Mouse (Mus musculus) neural tube, embryonic 10.5 days (tissue): ENCODE results near the gene Nkain4.
A peak's percentile ranks its signal among the peaks of the same experiment; 100 is the strongest.

Experiments
- DNase-seq: peaks from one replicate; pipeline ENCODE4 v3.0.0-alpha.2; 2017; ENCODE audit warnings: low spot score; ENCODE audit errors: extremely low spot score

Nkain4 gene

DNA sequence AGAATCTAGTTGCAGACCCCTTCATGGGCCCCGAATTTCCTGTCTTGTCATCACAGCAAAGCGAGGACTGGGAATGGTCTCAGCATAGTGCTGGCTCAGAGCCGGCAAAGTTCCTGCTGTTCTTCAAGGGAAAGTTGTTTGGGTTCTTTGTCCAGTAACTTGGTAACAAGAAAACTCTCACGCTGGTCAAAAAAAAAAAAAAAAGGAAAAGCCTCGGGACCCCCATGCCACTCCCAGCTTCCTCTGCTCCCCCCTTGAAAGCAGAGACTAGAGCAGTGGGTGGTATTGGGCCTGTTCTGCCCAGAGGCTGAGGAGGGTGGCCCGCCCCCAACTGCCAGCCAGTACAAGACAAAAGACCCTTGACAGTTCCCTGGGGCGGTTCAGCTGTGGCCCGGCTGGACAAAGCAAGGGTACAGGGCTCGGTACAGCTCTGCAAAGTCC lies 1.7 kb downstream of the Nkain4 start:
- no peak for DNase-seq

DNA sequence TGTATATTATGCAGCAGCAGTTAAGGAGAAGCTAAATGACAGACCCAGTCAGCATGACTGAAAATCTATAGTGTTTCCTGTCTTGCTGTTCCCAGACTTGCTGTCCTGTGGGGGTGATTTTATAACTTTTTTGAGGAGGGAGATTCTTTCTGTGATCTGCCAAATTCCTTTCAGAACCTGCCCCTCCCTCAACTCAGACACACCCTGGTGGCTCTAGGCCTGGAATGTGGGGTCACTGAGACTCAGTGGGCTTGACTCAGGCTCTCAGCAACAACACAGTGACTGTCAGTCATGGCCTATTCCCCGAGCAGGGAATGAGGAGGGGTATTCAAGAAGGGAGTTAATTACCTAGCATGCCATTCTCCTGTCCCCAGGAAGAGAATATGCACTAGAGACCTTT lies 4.6 kb downstream of the Nkain4 start:
- no peak for DNase-seq

DNA sequence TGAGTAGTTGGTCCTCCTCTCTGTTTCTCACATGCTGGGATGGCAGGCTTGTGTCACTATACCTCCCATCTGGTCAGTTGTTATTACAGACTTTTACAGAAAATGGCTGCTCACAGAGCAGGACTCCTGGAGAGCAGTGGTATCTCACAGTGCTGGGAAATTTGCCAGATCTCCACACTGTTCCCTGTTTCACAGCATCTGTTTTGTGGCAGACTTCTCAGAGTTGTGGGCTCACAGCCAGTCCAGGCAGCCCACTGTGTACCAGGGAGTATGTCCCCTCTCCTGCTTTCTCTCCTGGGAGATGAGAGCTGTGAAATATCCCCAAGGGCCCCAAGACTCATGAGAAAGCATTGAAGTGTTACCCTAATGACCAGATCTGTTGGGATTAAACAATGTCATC lies 12.6 kb downstream of the Nkain4 start:
- no peak for DNase-seq

DNA sequence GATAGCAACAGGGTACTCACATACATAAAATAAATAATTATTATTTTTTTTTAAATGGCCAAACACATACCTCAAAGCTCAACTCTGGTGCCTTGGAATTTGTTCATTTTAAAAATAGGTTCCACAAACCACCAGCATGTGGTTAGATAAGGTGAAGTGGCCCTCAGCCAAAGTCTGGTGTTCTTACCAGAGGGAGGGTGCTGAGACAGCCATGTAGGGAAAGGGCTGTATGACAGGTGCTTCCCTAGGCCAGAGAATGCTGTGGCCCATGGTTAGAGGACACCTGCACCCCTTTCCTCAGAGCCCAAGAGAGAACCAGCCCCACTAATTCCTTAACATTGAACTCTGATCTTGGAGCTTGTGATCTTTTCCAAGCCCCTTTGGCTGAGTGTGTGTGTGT lies 14.3 kb downstream of the Nkain4 start:
- no peak for DNase-seq

DNA sequence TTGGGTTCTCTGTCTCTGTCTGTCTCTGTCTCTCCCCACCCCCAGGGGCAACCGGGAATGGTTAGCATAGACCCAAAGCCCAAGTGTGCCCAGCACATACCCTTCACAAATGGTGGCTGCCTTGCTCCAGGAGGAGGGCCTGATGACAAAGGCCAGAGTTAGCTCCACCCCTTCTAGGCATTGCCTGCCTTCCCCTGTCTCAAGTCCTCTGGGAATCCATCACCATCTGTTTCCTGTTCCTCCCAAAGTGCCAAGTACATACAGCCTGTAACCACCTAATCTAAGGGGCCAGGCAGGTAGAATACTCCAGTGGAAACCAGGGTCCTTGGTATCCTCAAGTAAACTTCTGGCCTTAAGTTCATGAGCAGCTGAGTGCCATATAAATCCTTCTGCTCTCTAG lies 22.1 kb downstream of the Nkain4 start:
- no peak for DNase-seq

DNA sequence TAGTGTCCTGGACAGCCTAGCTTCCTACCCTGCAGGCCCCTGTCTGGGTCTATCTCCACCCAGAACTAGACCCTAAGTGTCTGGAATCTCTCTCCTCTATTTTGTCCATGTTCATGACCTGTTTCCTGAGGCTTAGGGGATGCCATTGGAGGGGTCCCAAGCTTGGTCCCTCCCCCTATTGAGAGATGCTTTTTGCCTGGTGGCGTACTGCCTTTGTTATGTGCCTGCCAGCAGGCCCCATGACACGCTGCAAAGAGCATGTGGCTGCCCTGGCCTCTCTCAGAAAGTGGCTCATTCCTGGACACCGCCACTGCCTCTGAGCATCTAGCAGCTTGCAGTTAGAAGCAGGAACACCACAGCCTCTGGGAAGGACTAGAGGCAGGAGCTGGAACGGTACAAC lies 25.8 kb downstream of the Nkain4 start, which contains the start of gene Birc7:
Gene Birc7 (plus strand): TSS at position 301 of the 400 bp plus-strand sequence.
- no peak for DNase-seq

DNA sequence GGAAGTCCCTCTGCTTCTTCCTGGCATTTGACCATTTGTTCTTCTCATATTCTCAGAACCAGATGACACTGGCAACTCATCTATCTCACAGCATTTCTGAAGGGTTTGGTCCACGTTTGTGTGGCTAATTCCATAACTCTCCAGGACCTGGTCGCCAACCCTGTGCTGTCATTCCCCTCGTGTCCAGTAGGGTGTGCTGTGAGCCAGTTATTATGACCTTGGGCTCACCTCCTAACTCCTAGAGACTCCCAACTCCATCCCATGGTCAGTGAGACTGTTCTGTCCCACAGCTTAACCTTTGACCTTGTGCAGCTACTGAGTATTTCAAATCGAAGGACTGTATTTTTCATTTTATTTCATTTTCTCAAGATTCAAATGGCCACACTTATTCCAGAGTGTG lies 29.3 kb downstream of the Nkain4 start:
- DNase-seq, result peak; percentile 84

DNA sequence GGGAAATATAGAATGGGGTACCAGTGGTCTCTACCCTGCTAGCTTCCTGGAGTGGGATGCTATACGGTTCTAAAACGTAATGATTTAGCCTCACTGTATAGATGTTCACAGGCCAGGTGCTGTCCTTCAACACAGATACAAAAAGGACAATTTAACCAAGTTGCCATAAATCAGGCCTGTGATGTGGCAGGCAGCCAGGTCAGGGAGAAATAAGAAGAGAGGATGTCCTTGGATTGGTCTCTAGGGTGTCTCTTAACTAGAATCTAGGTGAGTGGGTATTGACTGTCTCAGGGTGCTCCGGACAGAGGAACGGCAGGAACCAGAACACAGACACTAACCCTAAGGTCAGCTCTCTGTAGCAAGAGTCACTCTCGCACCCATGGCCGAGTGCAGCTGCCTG lies 31.8 kb downstream of the Nkain4 start:
- DNase-seq, result no peak

DNA sequence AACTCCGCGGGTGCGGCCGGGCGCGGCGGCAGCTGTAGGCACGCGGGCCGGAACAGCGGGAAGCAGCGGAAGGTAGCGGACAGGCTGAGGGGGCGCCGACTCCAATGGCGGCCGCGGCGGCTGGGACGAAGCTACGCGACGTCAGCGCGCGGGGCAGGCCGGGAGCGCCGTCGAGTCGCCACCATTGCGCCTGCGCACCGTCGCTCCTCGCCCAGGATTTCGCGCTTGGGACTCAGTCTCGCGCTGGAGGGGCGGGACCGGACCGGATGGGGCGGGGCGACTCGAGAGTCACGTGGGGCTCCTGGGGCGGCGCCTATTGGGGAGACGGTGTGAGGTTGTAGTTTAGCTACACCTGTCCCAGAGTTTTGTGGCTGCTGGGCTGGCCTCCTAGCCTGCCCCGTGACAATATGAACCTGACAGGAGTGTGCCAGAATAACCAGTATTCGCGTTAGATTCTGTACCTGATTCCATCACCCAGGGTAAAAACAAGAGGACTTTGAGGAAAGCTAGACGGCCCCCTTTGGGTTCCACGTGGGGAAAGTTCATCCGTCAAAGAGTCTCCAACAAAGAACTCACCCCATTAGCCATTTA lies 33.6 kb downstream of the Nkain4 start, which contains the start of gene Ythdf1:
Gene Ythdf1 (minus strand): TSS at position 140 of the 591 bp plus-strand sequence.
- peak; percentile 99 for DNase-seq

DNA sequence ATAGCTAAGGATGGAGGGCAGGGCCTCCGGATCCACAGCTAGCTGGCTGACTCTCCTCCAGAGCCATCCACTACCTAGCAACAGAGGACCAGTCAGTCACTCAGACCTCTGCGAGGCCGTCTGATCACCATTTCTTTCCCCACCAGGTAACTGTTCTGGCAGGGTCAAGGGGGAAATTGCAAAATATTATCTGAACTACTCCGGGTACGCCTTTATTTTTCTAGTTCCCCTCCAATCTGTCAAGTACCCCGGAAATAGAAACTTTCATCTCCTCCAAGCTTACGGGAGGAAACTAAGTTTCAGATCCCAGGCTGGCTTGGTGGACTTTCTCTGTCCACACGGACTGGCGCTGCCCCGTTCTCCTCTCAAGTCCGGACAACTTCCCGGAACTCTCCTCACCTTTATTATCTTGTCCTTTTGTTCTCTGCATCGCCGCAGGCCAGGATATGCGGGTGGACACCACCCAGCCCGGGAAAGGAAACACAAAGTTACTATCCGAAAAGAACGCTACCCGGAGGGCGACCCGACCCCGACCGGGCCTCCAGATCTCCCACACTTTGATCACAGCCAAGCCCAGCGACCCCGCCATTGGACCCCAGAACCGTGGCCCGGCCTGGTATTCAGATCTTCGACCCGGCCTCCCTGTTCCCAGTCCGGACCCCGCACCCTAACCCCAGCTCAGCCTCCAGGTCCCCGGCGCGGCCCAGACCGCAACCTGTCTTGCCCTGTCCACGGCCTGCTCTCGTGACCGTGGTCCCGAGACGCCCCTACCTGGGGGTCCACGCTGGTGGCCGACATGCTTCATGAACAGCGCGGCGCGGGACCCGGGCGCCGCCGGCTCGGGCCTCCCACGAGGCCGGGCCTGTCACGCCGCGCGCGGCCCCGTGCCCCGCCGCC lies 34.3 kb downstream of the Nkain4 start:
- DNase-seq, result peak; percentile 20

DNA sequence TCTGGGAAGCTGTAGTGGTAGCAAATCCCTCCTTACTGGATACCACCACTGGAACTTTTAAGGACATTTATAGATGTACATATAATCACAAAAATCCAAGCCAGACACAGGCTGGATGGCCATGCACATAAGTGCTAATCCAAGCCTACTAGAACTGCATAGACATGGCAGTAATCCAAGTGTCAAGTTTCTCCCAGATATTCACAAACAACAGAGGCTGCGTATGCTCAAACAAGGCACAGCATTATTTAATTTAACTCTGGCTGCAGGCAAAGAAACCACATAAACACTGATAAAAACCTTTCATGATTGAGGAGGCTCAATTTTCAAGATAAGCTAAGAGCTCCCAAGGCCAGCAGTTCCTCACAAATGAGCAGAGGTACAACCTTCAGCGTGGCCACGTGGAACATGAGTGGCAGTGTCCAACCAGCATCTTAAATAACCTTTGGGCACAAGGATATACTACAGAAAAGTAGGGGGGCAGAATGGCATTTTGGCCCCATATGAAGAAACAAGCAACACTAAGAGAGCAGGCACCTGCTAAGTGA lies 38.5 kb downstream of the Nkain4 start:
- DNase-seq, result no peak

DNA sequence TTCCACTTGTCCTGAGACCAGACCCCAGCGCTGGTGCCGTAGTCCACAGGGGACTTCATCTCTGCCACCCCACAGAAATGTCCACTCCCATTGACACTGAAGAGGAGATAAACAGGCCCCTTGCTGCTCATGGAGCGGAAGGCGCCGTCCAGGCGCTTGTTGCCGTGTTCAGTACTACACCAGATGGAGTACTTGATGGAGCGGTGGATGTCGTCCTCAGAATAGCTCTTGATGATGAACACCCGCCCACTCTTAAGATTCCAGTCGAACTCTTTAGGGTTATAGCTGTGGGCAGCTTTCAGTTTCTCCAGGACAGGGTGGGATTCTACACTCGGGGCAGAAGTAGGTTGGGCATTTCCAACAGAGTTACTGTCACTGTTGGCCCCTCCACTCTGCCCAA lies 43.6 kb downstream of the Nkain4 start:
- no peak for DNase-seq

DNA sequence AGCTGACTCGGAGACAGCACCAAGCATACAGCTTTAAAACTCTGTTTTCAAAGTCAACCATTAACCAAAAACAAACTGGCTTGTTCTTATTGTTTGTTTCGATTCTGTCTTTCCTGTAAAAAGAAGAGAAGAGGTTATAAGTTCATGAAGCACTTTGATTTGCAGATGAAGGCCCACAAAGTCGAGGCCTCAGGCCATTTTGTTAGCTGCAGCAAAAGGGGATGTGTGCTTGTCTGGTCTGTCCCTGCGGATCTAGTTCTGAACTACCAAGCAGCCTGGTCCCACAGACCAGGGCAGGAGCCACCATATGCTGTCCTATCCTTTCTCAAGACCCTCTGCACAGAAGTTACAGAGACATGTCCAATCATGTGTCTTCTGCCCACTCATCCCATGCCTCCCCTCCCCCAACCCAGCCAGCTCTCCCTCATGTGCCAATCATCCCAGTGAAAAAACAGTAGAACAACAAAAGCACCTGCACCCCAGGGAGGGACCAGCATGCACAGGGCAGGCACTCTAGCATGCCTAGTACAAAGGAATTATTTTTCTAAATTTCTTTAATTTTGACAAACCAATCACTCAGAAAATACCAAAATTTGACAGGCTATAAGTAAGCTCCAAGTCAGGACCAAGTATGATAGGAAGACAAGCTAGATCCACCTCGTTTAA lies 48.8 kb downstream of the Nkain4 start:
- no peak for DNase-seq

DNA sequence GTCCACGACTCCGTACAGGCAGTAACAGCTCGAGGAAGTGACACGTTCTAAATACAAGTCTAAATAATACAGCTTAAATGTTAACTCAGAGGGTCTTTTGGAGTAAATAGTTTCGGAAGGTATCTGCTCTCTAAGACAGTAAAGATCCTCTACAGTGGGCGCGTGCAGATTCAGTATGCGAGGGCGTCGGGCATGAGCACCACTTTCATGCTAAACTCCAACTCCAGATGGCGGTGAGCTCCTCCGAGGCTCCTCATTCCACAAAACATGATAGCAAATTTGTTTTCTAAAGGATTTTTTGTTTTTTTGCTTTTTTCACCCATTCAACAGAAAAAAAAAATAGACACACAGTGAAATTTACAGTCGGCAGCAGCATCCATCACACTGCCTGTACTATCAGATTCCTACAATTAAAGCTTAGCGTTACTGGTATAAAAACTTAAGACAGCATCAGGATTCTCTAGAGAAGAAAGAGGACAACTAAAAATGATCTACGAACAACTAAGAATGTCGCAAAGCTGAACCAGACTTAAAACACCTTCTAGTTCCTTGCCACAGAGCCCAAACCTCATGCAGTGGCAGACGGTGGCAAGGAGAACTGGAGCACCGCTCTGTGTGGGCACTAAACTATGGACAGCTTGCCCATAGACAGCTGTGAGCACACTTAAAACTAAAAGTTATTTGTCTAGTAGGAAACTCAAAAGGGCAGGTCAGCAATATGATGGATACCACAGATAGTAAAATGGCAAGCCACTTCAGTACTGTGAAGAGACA lies 49.9 kb downstream of the Nkain4 start:
- DNase-seq, result no peak

DNA sequence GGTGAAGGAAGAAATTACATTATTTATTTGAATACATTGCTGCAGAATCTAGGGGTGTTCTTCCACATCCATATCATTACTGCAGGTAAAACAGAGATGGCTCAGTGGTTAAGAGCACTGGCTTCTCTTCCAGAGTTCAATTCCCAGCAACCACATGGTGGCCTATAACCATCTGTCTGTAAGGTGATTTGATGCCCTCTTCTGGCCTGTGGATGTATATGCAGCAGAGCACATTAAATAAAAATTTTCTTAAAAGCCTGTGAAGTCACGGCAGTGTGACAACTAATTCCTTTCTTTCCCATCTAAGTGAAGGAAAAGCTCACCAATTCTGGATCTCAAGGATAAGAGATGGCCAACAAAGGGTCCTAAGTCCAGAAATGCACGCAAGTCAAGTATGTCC lies 52.4 kb downstream of the Nkain4 start:
- no peak for DNase-seq

DNA sequence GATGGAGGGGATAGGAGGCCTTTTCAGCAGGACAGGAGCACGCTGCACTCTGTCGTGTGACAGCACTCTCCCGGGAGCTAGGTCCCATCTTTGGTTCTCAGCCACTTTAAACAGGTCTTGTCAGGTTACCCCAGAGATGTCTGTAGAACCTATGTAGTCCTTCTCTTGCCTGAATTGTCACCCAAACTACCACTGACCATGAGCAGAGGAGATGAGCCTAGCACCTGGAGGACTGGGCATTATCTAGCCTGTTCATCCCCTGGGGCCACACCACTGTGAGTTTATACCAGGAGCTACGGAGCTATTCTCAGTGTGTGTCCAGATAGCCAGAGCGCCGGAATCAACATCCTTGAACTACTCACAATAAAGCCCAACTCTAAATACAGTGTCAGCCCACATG lies 56.6 kb downstream of the Nkain4 start:
- no peak for DNase-seq

DNA sequence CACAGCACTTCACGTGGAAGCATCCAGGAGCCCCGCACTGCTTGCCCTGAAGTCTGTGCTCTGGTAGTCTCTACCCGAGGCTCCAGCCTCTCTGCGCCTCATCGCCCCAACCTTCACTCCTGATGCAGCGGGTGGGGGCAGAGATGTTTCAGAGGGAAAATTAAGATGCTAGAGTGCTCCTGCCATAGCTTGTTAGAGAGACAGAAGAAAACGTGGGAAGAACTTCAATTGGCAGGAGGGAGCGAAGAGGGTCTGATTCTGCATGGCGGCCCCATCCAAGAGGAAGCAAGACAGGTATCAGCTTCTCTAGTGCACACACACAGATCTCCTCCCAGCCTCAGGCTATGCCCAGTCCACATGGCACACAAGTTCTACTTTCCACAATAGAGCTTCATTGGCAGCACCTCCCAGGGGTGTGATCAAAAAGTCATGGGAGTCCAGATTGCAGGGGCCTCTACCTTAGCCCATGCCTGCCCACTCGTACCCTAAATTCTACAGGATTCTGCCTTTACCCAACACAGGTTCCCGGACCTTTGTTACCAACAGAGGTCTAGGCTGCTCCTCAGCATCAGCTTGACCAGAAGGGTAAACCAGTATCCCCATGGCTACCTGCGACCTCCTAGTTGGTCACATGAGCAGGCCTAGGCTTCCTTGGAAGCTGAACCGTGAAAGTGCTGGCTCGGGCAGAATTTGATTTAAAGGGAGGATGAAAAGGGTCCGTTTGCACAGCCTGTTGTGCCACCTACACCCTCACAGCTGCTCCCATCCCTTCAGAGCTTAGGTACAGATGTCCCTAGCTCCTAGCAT lies 57.5 kb downstream of the Nkain4 start:
- no peak for DNase-seq

DNA sequence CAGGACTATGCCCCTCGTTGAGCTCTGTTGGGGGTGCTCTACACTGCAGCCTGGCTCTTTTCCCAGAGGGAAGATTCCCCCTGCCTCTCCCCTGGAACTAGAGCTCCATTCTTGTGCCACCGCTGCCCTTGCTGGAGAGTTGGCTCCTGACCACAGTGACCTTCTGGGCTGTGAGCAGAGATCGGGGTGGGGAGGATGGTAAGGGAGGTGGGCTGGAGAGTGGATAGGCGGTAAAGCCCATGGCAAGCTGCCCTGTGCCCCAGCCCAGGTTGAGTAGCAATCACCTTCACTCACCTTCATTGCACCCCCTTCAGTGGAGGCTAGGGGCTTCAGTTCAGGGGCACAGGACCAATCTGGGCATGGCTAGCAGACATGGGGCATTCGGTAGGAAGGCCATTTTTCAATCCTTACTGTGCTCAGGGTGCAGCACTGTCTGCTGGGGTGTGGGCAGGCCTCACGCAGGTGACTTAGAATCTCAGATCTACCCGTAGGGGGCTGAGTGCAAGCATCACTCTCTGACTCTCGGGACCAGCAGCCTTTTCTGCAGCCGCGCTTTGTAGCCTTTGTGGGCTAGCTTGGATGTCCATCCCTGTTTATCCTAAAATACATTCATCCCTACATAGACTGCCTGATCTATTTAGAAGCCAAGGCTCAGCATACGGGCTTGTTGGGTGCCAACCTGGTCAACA lies 58.5 kb downstream of the Nkain4 start:
- DNase-seq, result no peak

DNA sequence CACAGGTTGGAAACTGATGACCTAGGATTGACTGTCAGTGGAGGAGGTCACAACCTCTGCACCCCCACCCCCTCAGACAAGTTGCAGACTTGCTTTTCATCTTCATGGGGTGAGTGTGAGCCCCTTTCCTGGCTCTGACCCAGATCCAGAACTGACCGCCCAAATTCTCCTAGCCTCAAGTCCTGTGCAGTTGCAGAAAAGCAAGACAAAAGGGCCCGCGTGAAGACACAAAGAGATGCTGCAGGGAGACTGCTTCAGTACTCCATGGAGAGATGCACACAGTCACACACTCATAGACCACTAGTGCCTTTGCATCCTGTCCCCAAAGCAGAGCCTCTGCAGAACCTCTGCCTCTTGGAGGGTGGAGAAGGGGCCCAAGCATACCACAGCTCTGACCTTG lies 59.2 kb downstream of the Nkain4 start:
- DNase-seq, result no peak

DNA sequence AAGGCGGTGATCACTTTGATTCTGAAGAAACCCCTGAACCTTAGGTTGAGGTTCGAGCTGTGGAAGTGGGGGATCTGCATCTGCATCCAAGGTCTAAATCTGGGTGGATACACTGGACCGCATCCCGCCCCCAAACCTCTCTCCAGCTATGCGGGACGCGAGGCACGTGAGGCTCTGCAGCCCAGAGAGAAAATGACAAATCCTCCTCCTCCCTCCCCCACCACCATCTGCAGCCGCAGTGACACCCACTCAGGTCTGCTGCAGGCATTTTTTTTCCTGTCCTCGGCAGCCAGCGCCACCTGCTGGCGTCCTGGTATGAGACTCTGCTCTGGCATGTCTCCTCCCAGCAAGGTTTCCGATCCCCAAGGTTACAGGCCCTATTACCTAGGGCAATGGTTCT lies 59.8 kb downstream of the Nkain4 start:
- DNase-seq, result peak; percentile 88
